Mouse (Mus musculus) liver, embryonic 11.5 days (tissue): Measurements from ENCODE around the gene Samd4b. TPM values are rescaled to one million over a fixed set of nuclear protein-coding genes. Genes with fewer than 3 reads are reported as not detected.

ENCODE experiments used
- ATAC-seq: fragments of 200-750 bp; cut with Nextera tagmentation; replicated peaks from 2 replicates; pipeline ENCODE4 v1.8.0; 2017; ENCODE audit warnings: moderate number of reproducible peaks, mild to moderate bottlenecking, moderate TSS enrichment, moderate library complexity; ENCODE audit not compliant: low FRiP score
- DNase-seq: peaks from one replicate; pipeline ENCODE4 v3.0.0-alpha.2; 2017; ENCODE audit warnings: low spot score
- H3K27ac ChIP-seq: fragments of 300-500 bp; sonication (generic); 2 replicates; pipeline ENCODE4 v1.5.1; 2014; ENCODE audit warnings: mild to moderate bottlenecking, low read depth, low read length, control low read depth
- H3K27me3 ChIP-seq: fragments of 300-500 bp; sonication (generic); replicated peaks from 2 replicates; pipeline ENCODE4 v1.6.1; 2014; ENCODE audit warnings: low read length, mixed read lengths; ENCODE audit not compliant: control insufficient read depth, insufficient read depth
- H3K36me3 ChIP-seq: fragments of 300-500 bp; sonication (generic); 2 replicates; pipeline ENCODE4 v1.6.1; 2014; ENCODE audit warnings: mild to moderate bottlenecking, low read length, moderate library complexity, mixed read lengths; ENCODE audit not compliant: control insufficient read depth, insufficient read depth
- H3K4me1 ChIP-seq: fragments of 300-500 bp; sonication (generic); replicated peaks from 2 replicates; pipeline ENCODE4 v1.6.1; 2014; ENCODE audit warnings: low read length, mixed read lengths; ENCODE audit not compliant: control insufficient read depth, insufficient read depth
- H3K4me2 ChIP-seq: fragments of 300-500 bp; sonication (generic); 2 replicates; pipeline ENCODE4 v1.6.1; 2014; ENCODE audit warnings: mild to moderate bottlenecking, control low read depth, moderate library complexity
- H3K4me3 ChIP-seq: fragments of 300-500 bp; sonication (generic); 2 replicates; pipeline ENCODE4 v1.5.1; 2014; ENCODE audit warnings: low read depth, low read length, control low read depth
- H3K9ac ChIP-seq: fragments of 300-500 bp; sonication (generic); 2 replicates; pipeline ENCODE4 v1.6.1; 2014; ENCODE audit warnings: low read depth, low read length, control low read depth
- H3K9me3 ChIP-seq: fragments of 300-500 bp; sonication (generic); 2 replicates; pipeline ENCODE4 v1.6.1; 2016; ENCODE audit warnings: low read length, inconsistent platforms, mixed read lengths; ENCODE audit not compliant: control insufficient read depth
- WGBS: fragments of 180-500 bp; shearing (Covaris S2); extraction: QIAGEN DNeasy Blood & Tissue Kit; methylation state at CpG from one replicate; pipeline ENCODE4 v1.1.7; 2014; 5-methylcytosine and 5-hydroxymethylcytosine counted together
- polyA plus RNA-seq: library from polyadenylated mRNA; unstranded; fragments of >200 nt; fragmentation: Nextera tagmentation; extraction: Ambion mirVana; gene quantifications from 2 replicates; pipeline ENCODE4 v1.2.1, GENCODE M21; 2014

Samd4b gene
- polyA plus RNA-seq, 1 experiment from 2014 or later, result 18.6 TPM

DNA sequence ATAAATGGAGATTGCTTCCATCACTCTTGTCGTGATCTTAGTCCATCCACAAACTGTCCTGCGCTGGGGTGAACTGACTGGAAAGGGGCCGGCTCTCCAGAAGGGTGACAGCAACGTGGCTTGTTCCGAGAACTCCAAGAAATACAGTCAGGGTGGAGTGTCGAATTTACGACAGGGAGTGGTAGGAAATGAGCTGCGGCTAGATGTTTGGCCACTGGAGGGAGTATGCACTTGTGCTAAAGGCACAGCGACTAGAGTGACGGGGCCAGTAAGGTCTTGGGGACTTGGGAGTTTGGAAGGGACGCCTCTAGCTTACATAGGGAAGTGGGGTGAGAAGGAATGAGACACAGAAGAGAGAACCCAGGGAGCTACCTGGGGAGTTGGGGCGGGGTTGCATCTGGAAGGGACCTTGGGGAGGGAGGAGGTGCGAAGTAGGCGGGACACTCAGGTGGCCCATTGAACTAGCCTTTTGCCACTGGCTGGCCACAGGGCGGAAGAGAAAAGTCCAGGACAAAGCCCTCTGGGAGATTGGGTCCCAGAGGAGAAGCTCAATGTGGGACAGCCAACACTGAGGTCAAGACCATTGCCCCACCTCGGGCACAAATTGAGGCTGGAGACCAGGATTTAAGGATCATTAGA is 160.9 kb downstream of the Samd4b start, which contains the start of gene Gmfg:
Gene Gmfg (plus strand): TSS at position 516 of the 639 bp plus-strand sequence.
- peak within 1 kb of the TSS; percentile 88 for H3K4me3 ChIP-seq
- ATAC-seq (peak; percentile 53), DNase-seq (peak; percentile 69)
- peak within 1 kb of the TSS; percentile 65 for H3K9ac ChIP-seq
- no peaks in the 10 kb centered on the region for H3K27me3 ChIP-seq
- no peaks in the 10 kb centered on the region for H3K9me3 ChIP-seq
- WGBS, result 7% methylated on average over 16 of the region's 16 CpGs
- no peaks in the 10 kb centered on the region for H3K36me3 ChIP-seq
- peaks cover 32% of the 10 kb centered on the region for H3K4me1 ChIP-seq
- peak within 1 kb of the TSS; percentile 53 for H3K27ac ChIP-seq
- peak within 1 kb of the TSS; percentile 68 for H3K4me2 ChIP-seq

DNA sequence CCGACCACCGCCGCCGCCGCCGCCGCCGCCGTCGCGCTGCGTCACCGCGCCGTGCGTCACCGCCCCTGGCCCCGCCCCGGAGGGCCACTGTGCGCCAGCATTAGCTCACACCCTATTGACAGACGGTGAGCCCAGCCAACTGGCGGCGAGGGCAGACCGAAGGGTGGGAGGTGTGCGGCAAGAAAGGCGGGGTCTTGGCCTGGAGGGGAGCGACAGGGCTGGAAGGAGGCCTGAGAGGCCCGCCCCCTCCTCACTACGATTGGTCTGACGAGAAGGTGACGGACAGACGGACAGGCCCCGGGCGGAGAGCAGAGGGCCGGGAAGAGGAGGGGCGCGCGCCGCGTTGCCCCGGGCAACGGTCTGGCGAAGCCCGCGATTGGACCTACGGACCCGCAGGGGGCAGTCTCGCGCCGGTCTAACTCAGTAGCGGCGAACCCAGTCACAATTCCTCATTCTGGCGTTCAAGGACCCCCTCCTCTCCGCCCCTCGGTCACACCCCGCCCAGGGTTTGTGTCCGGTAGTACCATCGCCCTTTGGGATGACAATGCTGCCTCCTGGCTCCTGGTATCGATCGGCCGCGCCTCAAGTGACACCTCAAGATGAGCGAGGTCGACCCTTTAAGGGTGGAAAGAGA is 161.6 kb downstream of the Samd4b start:
- H3K4me3 ChIP-seq, result peak overlapping the region; percentile 88
- no peaks in the 10 kb centered on the region for H3K9me3 ChIP-seq
- H3K9ac ChIP-seq, result peak overlapping the region; percentile 87
- ATAC-seq, result peak; percentile 96
- H3K27me3 ChIP-seq, result no peaks in the 10 kb centered on the region
- peaks cover 39% of the 10 kb centered on the region for H3K4me1 ChIP-seq
- H3K27ac ChIP-seq, result peak overlapping the region; percentile 60
- no peaks in the 10 kb centered on the region for H3K36me3 ChIP-seq
- H3K4me2 ChIP-seq, result peak overlapping the region; percentile 91
- peak; percentile 99 for DNase-seq
- WGBS, result under 1% methylated on average over 55 of the region's 64 CpGs

DNA sequence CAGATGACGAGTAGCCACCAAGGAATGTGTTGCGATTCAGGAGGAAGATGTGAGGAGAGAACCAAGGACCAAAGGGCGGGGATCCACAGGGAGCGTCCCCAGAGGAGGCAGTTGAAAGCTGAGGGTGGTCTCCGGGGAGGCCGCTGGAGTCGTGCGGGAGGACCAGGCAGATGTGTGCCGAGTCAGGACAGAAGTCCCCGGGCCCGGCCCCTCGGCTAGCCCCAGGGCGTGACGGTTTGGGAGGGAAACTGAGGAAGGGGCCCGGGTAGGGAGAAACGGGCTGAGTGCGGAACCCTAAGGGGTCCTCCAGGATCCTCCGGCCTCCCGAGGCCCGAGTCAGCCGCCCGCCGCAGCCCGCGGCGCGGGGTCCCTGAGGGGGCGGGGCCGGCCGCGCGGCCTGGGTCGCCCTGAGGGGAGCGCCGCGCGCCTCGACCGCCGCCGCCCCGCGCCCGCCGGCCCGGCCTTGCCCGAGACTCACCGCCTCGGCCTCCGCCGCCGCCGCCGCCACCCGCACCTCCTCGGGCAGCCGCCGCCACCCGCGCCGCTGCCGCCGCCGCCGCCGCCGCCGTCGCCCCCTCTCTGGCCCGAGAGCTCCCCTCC is 162.2 kb downstream of the Samd4b start:
- H3K27me3 ChIP-seq, result no peaks in the 10 kb centered on the region

DNA sequence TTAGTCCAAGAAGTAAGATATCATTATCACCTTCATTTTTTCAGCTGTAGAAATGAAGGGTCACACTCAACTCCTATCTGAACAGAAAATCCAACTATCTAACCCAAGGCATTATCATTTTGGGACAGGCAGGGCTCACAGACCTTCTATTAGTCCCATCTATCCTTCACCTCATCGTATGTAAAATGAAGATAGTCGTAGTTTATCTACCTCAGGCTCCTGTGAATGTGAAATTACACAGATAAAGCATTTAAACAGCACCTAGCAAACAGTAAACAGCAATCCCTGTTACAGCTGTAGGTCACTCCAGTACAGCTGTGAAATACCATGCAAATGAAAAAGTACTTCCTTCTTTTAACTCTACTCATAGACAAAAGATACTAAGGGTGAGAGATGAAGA is 165.7 kb downstream of the Samd4b start:
- WGBS, result 49% methylated on average over 2 of the region's 2 CpGs
- Histone ChIP-seq H3K27ac (peak overlapping the region; percentile 60), H3K27me3 (no peaks in the 10 kb centered on the region), H3K4me2 (peak overlapping the region; percentile 91), H3K4me3 (no peak overlapping the region), H3K9me3 (no peaks in the 10 kb centered on the region), H3K36me3 (no peaks in the 10 kb centered on the region; the same call in 1 of the 2 replicates), H3K9ac (no peak overlapping the region), H3K4me1 (peaks cover 49% of the 10 kb centered on the region)
- peak; percentile 19 for ATAC-seq
- no peak for DNase-seq

More for the DNA sequence above, 162.2 kb downstream of the Samd4b start:
- DNase-seq (no peak), ATAC-seq (peak; percentile 3; the same call in 1 of the 2 replicates)
- Histone ChIP-seq H3K27ac (peak overlapping the region; percentile 60), H3K4me3 (peak overlapping the region; percentile 88), H3K9ac (peak overlapping the region; percentile 87), H3K4me2 (peak overlapping the region; percentile 91), H3K4me1 (peaks cover 42% of the 10 kb centered on the region), H3K9me3 (no peaks in the 10 kb centered on the region), H3K36me3 (no peaks in the 10 kb centered on the region)
- under 1% methylated on average over 53 of the region's 70 CpGs for WGBS

DNA sequence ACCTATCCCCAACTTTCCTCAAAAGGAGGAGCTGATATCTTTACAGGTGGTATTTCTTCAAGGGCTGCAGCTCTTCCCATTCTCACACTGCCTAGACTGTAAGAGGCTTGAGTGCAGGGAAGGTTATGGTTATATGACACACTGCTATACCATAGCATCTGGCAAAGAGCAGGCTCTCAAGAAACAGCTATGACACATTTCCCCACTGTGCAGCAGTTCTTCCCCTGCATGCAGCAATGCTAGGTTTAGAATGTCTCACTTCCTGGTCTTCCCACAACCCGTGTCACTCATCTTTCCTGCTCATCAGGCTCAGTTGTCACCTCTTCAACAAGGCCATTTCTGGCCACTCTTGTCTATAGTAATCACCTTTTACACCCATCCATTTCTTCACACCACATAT is 167.4 kb downstream of the Samd4b start:
- Histone ChIP-seq H3K27me3 (no peaks in the 10 kb centered on the region), H3K9me3 (no peaks in the 10 kb centered on the region), H3K4me1 (peaks cover 48% of the 10 kb centered on the region), H3K36me3 (no peaks in the 10 kb centered on the region; the same call in 1 of the 2 replicates), H3K9ac (no peak overlapping the region), H3K4me3 (no peak overlapping the region), H3K4me2 (0 out of 2 replicates have a peak overlapping the region, but pooled peaks have one; percentile 9), H3K27ac (0 out of 2 replicates have a peak overlapping the region, but pooled peaks have one; percentile 8)
- WGBS, result 48% methylated on average over 1 of the region's 1 CpGs
- ATAC-seq (no peak), DNase-seq (no peak)

DNA sequence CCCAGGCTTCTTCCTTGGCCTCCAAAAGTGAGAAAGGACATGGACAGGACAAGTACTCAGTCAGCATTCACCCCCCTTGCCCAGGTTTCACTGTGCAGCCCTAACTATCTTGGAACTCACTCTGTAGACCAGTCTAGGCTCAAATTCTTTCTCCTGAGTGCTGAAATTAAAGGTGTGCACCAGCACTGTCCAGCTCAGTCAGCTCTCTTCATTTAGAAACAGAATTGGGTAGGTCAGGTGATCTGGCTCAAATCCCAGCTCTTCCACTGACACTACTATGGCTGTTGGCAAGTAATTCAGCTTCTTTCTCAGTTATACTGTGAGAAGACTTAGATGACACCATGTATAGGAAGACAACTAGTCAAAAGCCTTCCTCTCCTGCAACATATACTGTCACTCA is 170.2 kb downstream of the Samd4b start:
- peaks cover 23% of the 10 kb centered on the region for H3K4me1 ChIP-seq
- H3K9ac ChIP-seq, result no peak overlapping the region
- no peaks in the 10 kb centered on the region for H3K27me3 ChIP-seq
- ATAC-seq, result no peak
- no peak overlapping the region for H3K4me2 ChIP-seq
- no peak for DNase-seq
- H3K36me3 ChIP-seq, result peaks cover 9% of the 10 kb centered on the region; the same call in 1 of the 2 replicates
- H3K9me3 ChIP-seq, result no peaks in the 10 kb centered on the region
- H3K4me3 ChIP-seq, result no peak overlapping the region
- no peak overlapping the region for H3K27ac ChIP-seq

DNA sequence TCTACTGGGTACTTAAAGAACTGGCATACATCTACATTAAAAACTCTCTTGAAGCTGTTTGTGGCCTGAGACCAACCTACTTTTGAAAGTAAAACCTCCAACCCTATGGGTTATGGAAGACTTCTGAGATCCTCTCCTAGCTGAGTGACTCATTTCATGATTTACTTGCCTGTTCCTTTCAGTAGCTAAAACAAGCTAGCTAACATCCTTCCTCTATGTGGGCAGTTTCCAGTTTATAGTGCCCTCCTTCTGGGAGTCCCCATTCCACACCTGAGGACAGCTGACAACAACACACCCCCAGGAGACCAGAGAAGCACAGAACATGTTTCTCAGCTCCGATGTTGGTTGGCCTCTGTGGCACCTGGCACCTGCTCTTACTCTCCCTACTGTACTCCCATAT is 174.9 kb downstream of the Samd4b start:
- Histone ChIP-seq H3K9ac (no peak overlapping the region), H3K36me3 (peaks cover 37% of the 10 kb centered on the region), H3K27ac (no peak overlapping the region), H3K27me3 (no peaks in the 10 kb centered on the region), H3K9me3 (no peaks in the 10 kb centered on the region), H3K4me3 (no peak overlapping the region), H3K4me1 (no peaks in the 10 kb centered on the region), H3K4me2 (no peak overlapping the region)
- 81% methylated on average over 1 of the region's 1 CpGs for WGBS
- DNase-seq, result no peak
- no peak for ATAC-seq

DNA sequence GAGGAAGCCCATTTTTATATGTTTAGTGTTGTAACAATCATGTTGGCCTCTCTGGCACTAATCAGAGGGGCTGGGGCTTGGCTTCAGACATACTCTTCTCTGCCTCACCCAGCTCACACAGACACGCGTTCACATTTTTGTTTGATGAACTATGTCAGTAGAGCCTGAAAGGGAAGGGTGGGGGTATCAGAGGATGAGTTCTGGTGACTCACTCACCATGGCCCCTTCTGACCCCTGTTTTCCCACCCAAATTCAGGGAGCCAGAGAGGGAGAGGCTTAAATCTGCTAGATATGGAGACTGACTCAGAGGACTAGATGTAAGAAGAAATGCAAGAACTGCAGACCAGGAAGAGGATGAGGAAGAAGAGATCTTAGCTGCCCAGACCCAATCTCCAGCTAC is 178.5 kb downstream of the Samd4b start:
- peaks cover 49% of the 10 kb centered on the region for H3K36me3 ChIP-seq
- DNase-seq (no peak), ATAC-seq (no peak)
- no peak overlapping the region for H3K27ac ChIP-seq
- no peak overlapping the region for H3K4me2 ChIP-seq
- no peak overlapping the region for H3K9ac ChIP-seq
- H3K9me3 ChIP-seq, result no peaks in the 10 kb centered on the region
- WGBS, result 98% methylated on average over 2 of the region's 2 CpGs
- H3K27me3 ChIP-seq, result no peaks in the 10 kb centered on the region
- no peak overlapping the region for H3K4me3 ChIP-seq
- H3K4me1 ChIP-seq, result no peaks in the 10 kb centered on the region
